Mouse (Mus musculus): ENCODE data around the gene 4930502E18Rik. TPM values are rescaled to one million over a fixed set of nuclear protein-coding genes. Genes with fewer than 3 reads are reported as not detected.

Gene 4930502E18Rik
- polyA plus RNA-seq, 1 experiment from 2014 or later = 0.25 TPM

GRCm38 (mm10) chrX:53699225-53699624 lies 25.4 kb upstream of the 4930502E18Rik start:
- DNase-seq (no peak), ATAC-seq (ENCODE audit: insufficient read depth) (no peak)
- no peak overlapping the region for H3K27ac ChIP-seq (ENCODE audit: low read depth)
- no peaks in the 10 kb centered on the region for H3K36me3 ChIP-seq (ENCODE audit: insufficient read depth)
- H3K4me2 ChIP-seq = no peak overlapping the region
- H3K27me3 ChIP-seq (ENCODE audit: insufficient read depth, low read length) = no peaks in the 10 kb centered on the region
- 75% methylated on average over 2 of the region's 2 CpGs for WGBS
- TF ChIP-seq CTCF (IDR thresholded peaks at IDR 0.05; ENCODE audit: low read depth) = no peak
- H3K9ac ChIP-seq = no peak overlapping the region
- H3K9me3 ChIP-seq (ENCODE audit: low read depth, low read length) = no peaks in the 10 kb centered on the region
- no peaks in the 10 kb centered on the region for H3K4me1 ChIP-seq (ENCODE audit: insufficient read depth)
- no peak overlapping the region for H3K4me3 ChIP-seq (ENCODE audit: low read depth, low read length)

- H3K27me3 ChIP-seq (ENCODE audit: insufficient read depth, low read length) = no peaks in the 10 kb centered on the region
These were observed 22.0 kb upstream of the 4930502E18Rik start for GRCm38 (mm10) chrX:53702673-53703072.

GRCm38 (mm10) chrX:53715942-53716322 lies 8.7 kb upstream of the 4930502E18Rik start:
- Histone ChIP-seq H3K9me3 (ENCODE audit: low read depth, low read length) (no peaks in the 10 kb centered on the region), H3K4me2 (peak overlapping the region; percentile 56)

More at GRCm38 (mm10) chrX:53702673-53703072, 22.0 kb upstream of the 4930502E18Rik start:
- no peaks in the 10 kb centered on the region for H3K4me1 ChIP-seq (ENCODE audit: insufficient read depth)
- no peak for TF ChIP-seq CTCF (IDR thresholded peaks at IDR 0.05; ENCODE audit: low read depth)
- H3K27ac ChIP-seq (ENCODE audit: low read depth) = no peak overlapping the region
- DNase-seq = no peak
- no peak overlapping the region for H3K9ac ChIP-seq
- no peak for ATAC-seq (ENCODE audit: insufficient read depth)
- WGBS = 78% methylated on average over 3 of the region's 3 CpGs
- no peaks in the 10 kb centered on the region for H3K9me3 ChIP-seq (ENCODE audit: low read depth, low read length)
- no peak overlapping the region for H3K4me3 ChIP-seq (ENCODE audit: low read depth, low read length)
- no peak overlapping the region for H3K4me2 ChIP-seq
- no peaks in the 10 kb centered on the region for H3K36me3 ChIP-seq (ENCODE audit: insufficient read depth)

GRCm38 (mm10) chrX:53716323-53717182 lies 8.1 kb upstream of the 4930502E18Rik start:
- no peaks in the 10 kb centered on the region for H3K9me3 ChIP-seq (ENCODE audit: low read depth, low read length)
- WGBS = 21% methylated on average over 41 of the region's 49 CpGs
- H3K9ac ChIP-seq = no peak overlapping the region
- peak overlapping the region; percentile 56 for H3K4me2 ChIP-seq
- peak; percentile 73 for ATAC-seq (ENCODE audit: insufficient read depth)
- H3K36me3 ChIP-seq (ENCODE audit: insufficient read depth) = no peaks in the 10 kb centered on the region
- H3K4me3 ChIP-seq (ENCODE audit: low read depth, low read length) = peak overlapping the region; percentile 24; the same call in 1 of the 2 replicates
- peak; percentile 38 for DNase-seq
- H3K27me3 ChIP-seq (ENCODE audit: insufficient read depth, low read length) = no peaks in the 10 kb centered on the region
- TF ChIP-seq CTCF (IDR thresholded peaks at IDR 0.05; ENCODE audit: low read depth) = no peak
- H3K4me1 ChIP-seq (ENCODE audit: insufficient read depth) = no peaks in the 10 kb centered on the region
- no peak overlapping the region for H3K27ac ChIP-seq (ENCODE audit: low read depth)

More at GRCm38 (mm10) chrX:53715942-53716322, 8.7 kb upstream of the 4930502E18Rik start:
- no peaks in the 10 kb centered on the region for H3K27me3 ChIP-seq (ENCODE audit: insufficient read depth, low read length)
- WGBS = 64% methylated on average over 2 of the region's 2 CpGs
- H3K27ac ChIP-seq (ENCODE audit: low read depth) = no peak overlapping the region
- DNase-seq (no peak), ATAC-seq (ENCODE audit: insufficient read depth) (0 out of 2 replicates have a peak, but pooled peaks have one; percentile 28)
- no peak for TF ChIP-seq CTCF (IDR thresholded peaks at IDR 0.05; ENCODE audit: low read depth)
- H3K4me1 ChIP-seq (ENCODE audit: insufficient read depth) = no peaks in the 10 kb centered on the region
- H3K9ac ChIP-seq = no peak overlapping the region
- no peaks in the 10 kb centered on the region for H3K36me3 ChIP-seq (ENCODE audit: insufficient read depth)
- peak overlapping the region; percentile 24; the same call in 1 of the 2 replicates for H3K4me3 ChIP-seq (ENCODE audit: low read depth, low read length)

- Histone ChIP-seq H3K27ac (ENCODE audit: low read depth) (no peak overlapping the region), H3K36me3 (ENCODE audit: insufficient read depth) (no peaks in the 10 kb centered on the region), H3K4me3 (ENCODE audit: low read depth, low read length) (no peak overlapping the region), H3K9ac (no peak overlapping the region), H3K9me3 (ENCODE audit: low read depth, low read length) (no peaks in the 10 kb centered on the region), H3K27me3 (ENCODE audit: insufficient read depth, low read length) (no peaks in the 10 kb centered on the region), H3K4me2 (no peak overlapping the region), H3K4me1 (ENCODE audit: insufficient read depth) (no peaks in the 10 kb centered on the region)
- WGBS = 74% methylated on average over 2 of the region's 2 CpGs
- no peak for TF ChIP-seq CTCF (IDR thresholded peaks at IDR 0.05; ENCODE audit: low read depth)
- DNase-seq = no peak
- no peak for ATAC-seq (ENCODE audit: insufficient read depth)
These were observed 4.3 kb downstream of the 4930502E18Rik start for GRCm38 (mm10) chrX:53728967-53729366.

- H3K27ac ChIP-seq (ENCODE audit: low read depth) = no peak overlapping the region
- H3K36me3 ChIP-seq (ENCODE audit: insufficient read depth) = no peaks in the 10 kb centered on the region
- TF ChIP-seq CTCF (IDR thresholded peaks at IDR 0.05; ENCODE audit: low read depth) = no peak
- H3K9ac ChIP-seq = no peak overlapping the region
- H3K4me1 ChIP-seq (ENCODE audit: insufficient read depth) = no peaks in the 10 kb centered on the region
- DNase-seq (no peak), ATAC-seq (ENCODE audit: insufficient read depth) (no peak)
- H3K4me3 ChIP-seq (ENCODE audit: low read depth, low read length) = no peak overlapping the region
- no peaks in the 10 kb centered on the region for H3K27me3 ChIP-seq (ENCODE audit: insufficient read depth, low read length)
- H3K9me3 ChIP-seq (ENCODE audit: low read depth, low read length) = no peaks in the 10 kb centered on the region
- WGBS = 84% methylated on average over 1 of the region's 1 CpGs
- no peak overlapping the region for H3K4me2 ChIP-seq
These were observed 28.2 kb downstream of the 4930502E18Rik start for GRCm38 (mm10) chrX:53752851-53753250.

GRCm38 (mm10) chrX:53757736-53758135 lies 33.1 kb downstream of the 4930502E18Rik start, which contains the start of gene 1700013H16Rik:
Gene 1700013H16Rik (minus strand): TSS chrX:53757831.
- Histone ChIP-seq H3K4me2 (no peak within 1 kb of the TSS), H3K36me3 (ENCODE audit: insufficient read depth) (no peaks in the 10 kb centered on the region), H3K9me3 (ENCODE audit: low read depth, low read length) (no peaks in the 10 kb centered on the region), H3K27me3 (ENCODE audit: insufficient read depth, low read length) (no peaks in the 10 kb centered on the region), H3K27ac (ENCODE audit: low read depth) (no peak within 1 kb of the TSS), H3K4me3 (ENCODE audit: low read depth, low read length) (no peak within 1 kb of the TSS), H3K9ac (no peak within 1 kb of the TSS), H3K4me1 (ENCODE audit: insufficient read depth) (no peaks in the 10 kb centered on the region)
- no peak for TF ChIP-seq CTCF (IDR thresholded peaks at IDR 0.05; ENCODE audit: low read depth)
- WGBS = 93% methylated on average over 16 of the region's 16 CpGs
- no peak for DNase-seq
- ATAC-seq (ENCODE audit: insufficient read depth) = no peak

All from lung, embryonic 14.5 days (tissue).